Mouse (Mus musculus): ENCODE measurements around the gene Arsg.

DNA sequence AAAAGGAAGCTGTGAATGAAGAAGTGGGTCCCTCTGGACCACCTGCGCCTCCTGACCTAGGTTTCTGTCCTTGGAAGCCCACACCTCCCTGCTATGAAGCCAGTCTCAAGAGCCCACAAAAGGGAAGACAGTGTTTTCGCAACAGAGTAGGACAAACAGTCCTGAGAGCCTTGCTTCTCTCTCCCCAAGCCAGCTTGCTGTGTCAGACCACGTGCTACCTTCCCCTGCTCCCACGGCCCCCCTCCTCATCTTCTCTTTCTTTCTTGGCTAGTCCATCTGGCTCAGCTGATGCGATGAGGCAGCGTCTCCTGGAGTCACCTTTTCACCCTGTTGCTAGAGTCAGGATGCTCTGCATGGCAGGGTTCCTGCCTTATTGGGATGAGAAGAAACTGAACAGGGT lies 66.1 kb downstream of the Arsg start:
- TF ChIP-seq MYC (IDR thresholded peaks at IDR 0.05; ENCODE audit: low read depth, low read length), result no peak
- no peak for TF ChIP-seq CTCF (conservative IDR thresholded peaks at IDR 0.05 in 1 of 2, IDR thresholded peaks at IDR 0.05 in 1 of 2; ENCODE audit: low read depth in 2 of 2, low read length in 2 of 2)
- no peak for TF ChIP-seq USF2 (conservative IDR thresholded peaks at IDR 0.05; ENCODE audit: low read depth, low read length)
- TF ChIP-seq ZMIZ1 (IDR thresholded peaks at IDR 0.05; ENCODE audit: low read depth, low read length), result no peak
- TF ChIP-seq EP300 (IDR thresholded peaks at IDR 0.05; ENCODE audit: low read length), result no peak
- TF ChIP-seq POLR2A (IDR thresholded peaks at IDR 0.05; ENCODE audit: low read depth, low read length), result no peak
- no peak for TF ChIP-seq GABPA (IDR thresholded peaks at IDR 0.05; ENCODE audit: insufficient replicate concordance, low read depth, low read length)
- no peak for TF ChIP-seq NRF1 (IDR thresholded peaks at IDR 0.05; ENCODE audit: low read depth, low read length)
- TF ChIP-seq MAZ (IDR thresholded peaks at IDR 0.05; ENCODE audit: low read depth, low read length), result no peak
- TF ChIP-seq HCFC1 (IDR thresholded peaks at IDR 0.05; ENCODE audit: low read depth, low read length), result no peak
- no peak for TF ChIP-seq JUND (conservative IDR thresholded peaks at IDR 0.05; ENCODE audit: low read depth, low read length)
- no peak for TF ChIP-seq PAX5 (IDR thresholded peaks at IDR 0.05; ENCODE audit: low read length)
- no peak for TF ChIP-seq MAX (IDR thresholded peaks at IDR 0.05; ENCODE audit: low read length)

Data from CH12.LX (cell line).